Mouse (Mus musculus) cerebellum, postnatal 36 days (tissue): ENCODE measurements around the gene Gm37240.
"Not testable (repeated sequence)": the region's sequence is repeated elsewhere in the genome, so short reads cannot be mapped to it uniquely, and the experiment has no call there.

Source experiments
- DNase-seq, 2 experiments: peaks; one replicate each; pipeline ENCODE4 v3.0.0; 2021 to 2022; ENCODE audit warnings: mixed read lengths in 2 of 2

Gene Gm37240

DNA sequence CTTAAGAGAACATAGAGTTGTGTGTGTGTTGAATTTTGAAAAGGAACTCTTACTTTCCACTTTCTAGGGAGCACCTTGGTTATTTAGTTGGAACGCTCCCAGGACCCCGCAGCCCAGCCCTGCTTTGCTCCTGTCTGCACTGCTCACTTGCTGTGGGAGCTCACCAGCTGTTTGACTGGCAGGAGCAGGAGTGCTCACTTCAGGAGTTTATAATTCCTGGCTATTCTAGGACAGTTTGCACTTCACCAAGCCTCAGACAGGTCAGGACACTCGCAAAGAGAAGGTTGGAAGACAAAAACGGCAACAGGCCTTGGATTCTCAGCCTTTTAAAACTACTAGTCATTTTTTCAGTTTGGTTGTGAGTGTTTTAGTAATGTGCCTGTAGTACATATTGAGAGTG lies 962.1 kb downstream of the Gm37240 start:
- no peak for DNase-seq

DNA sequence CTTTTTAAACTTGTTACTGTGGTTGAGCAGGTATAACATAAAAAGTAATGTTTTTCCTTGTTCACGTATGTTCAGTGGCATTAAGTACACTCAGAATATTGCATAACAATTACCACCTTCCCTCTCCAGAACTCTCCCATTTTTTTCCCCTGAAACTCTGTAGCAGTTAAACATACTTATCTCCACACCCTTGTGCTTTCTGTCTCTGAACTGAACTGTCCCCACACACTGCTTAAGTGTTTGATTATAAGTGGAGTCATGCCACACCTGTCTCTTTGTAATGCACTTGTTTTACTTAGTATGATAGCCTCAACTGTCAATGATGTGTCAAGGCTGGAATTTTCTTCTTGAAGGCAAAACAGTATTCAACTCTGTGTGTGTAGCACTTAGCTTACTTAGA lies 963.6 kb downstream of the Gm37240 start:
- DNase-seq, result no peak

DNA sequence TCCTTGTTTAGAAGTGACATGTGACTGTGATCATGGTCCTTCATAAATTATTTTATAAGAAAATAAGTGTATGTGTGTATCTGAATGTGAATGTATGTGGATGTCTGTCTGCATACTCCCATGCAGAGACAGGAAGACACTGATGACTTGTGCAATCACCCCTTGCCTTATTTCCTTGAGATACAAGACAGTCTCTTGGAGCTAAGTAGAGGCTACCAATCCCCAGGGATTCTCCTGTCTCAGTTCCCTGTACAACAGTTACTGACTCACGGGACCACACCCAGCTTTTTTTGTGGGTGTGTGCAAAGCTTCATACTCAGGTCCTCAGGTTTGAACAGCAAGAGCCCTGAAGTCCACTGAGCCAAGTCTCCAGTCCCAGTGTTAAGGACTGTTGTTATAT lies 964.1 kb downstream of the Gm37240 start:
- DNase-seq, result no peak

GRCm38 (mm10) chr3:84921704-84922420 lies 965.5 kb downstream of the Gm37240 start:
- peak; percentile 33 to 57 for DNase-seq

- DNase-seq, result no peak
Observed at GRCm38 (mm10) chr3:84917903-84918679, 969.2 kb downstream of the Gm37240 start.

GRCm38 (mm10) chr3:84914284-84914683 lies 973.0 kb downstream of the Gm37240 start:
- DNase-seq, result no peak

DNA sequence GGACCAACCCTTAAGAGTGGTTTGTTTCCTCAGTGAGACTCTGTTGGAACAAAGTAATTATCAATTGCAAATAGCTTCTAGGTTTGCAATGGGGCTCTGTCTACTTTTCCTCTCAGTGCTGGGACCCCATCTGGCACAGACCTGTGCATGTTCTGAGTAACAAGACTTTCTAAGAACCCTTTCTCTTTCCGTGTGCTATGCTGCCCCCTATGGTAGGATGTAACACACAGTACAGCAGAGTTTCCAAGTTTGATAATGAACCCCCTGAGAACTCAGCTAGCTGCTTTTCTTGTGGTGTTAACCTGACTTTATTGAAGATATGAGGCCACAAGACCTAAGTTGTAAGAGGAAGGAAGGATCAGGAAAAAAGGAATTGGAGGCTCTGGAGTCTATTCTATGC lies 980.8 kb downstream of the Gm37240 start:
- no peak for DNase-seq

- DNase-seq, result no peak
Observed at GRCm38 (mm10) chr3:84897952-84898351, 989.4 kb downstream of the Gm37240 start.

DNA sequence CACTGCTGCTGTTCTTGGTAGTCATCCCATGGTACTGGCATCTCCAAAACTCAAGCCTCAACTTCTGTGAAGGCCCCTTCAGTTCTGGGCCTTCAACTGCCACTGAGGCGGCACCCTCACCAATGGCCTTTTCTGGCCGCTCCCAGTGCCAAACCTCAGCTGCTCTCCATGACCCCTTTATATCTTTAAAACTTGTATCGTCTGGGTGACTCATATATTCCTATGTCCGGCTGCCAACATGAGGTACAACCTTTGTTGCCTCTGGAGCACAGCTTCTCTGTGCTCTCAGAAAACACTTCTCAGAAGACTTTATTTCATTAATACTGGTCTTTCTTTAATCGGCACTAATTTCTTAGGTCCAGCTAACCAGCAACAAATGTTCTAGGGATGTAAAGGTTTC lies 996.3 kb downstream of the Gm37240 start:
- DNase-seq, result no peak

DNA sequence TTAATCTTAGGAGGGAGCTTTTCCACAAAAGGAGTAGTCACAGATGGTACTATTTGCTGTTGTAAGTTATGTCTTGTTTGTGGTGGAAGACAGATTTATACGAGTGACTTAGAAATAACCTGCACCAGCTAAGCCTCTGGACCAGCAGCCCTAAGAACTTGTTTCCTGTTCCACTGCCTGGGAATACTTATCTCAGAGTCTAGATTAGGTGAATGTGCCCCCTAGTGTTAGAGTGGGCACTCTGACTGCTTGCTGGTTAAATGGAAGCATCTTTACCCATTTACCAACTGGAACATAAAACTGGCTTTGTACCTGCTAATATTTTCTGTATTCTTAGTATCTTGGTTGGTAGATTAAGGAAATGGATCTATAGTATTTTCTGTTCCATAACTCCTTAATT lies 997.7 kb downstream of the Gm37240 start:
- DNase-seq, result no peak

DNA sequence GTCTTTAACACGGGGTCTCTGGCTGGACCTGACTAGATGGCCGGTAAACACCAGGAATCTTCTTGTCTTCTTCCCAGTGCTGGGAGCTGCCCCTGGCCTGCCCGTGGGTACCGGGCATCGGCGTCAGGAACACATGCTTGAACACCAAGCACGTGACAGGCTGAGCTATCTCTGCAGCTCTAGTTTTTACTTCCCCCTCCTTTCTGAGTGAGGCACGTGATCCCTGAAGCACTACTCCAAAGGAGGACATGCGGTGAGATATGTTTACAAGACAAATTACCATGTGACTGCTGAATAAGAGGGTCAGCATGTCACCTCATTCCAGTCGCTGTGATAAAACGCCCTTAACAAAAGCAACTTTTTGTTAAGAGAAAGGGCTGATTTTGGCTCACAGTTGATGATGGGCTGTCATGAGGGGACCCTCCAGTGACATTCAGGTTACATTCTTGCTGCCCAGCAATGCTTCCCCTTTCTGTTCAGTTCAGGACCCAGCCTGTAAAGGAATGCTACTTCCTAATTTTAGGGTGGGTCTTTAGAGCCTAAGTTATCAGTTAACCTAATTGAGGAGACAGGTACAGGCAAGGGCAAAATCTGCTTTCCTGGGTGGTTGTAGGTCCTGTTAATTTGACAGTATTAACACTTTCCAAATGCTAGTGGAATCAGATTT lies 1003.4 kb downstream of the Gm37240 start:
- DNase-seq, result no peak

GRCm38 (mm10) chr3:84876211-84876610 lies 1011.1 kb downstream of the Gm37240 start:
- DNase-seq, result no peak

GRCm38 (mm10) chr3:84875306-84875705 lies 1012.0 kb downstream of the Gm37240 start:
- DNase-seq, result no peak

DNA sequence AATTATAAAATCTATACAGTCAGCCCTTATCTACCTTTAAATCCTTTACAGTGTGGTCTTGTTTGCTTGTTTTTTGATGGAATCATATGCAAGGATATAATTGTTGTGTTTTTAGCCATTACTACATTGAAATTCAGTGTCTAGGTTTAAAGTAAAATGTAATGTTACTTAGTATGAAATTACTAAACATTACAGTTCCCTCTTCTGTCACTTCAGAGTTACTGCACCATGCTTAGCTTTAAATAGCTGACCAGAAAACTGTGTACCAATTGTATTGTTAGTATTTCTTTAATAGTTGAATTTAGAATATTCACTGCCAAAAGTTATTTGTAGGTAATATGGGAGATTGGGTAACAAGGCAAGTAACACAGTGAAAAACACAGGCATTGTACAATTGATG lies 1017.2 kb downstream of the Gm37240 start:
- no peak for DNase-seq

DNA sequence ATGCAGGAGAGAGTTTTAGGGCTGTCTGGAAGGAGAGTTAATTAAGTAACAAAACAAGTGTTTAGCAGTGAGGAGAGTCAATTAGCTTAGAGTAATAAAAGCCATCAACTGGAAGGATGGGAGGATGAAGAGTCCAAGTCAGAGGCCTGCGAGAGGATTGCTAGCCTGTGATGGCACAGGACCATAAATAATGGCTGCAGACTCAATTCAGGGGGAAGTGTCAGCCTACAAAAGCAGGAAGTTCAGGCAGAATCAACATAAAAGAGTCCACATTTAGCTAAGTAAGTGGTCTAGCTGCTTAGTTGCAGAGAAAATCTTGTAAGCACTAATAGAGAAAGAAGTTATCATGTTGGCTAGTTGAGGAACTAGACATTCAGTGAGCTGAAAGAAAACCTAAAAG lies 1019.3 kb downstream of the Gm37240 start:
- no peak for DNase-seq

DNA sequence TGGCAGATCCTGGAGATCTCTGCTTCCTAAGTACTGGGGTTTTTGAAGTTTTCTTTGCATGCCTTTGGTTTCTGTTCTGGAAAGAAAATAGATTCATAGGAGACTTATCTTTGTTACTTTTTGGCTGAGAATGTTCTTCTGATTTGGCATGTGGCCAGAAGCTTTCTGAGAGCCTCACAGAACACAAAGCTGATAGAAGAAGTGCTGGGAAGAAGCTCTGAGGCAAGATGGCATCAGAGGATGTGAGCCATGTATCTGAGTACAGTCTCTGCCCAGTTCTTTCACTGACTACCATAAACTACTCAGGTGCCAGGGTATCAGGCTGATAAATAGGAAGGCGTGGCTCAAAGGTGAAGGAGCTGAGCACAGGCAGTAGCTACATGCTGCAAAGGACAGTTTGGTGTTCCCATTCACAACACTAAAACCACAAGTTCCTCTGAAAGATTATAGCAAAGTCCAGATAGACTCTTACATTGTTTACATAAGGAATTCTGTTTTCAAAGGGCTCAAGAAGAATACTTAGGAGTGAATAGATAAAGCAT lies 1019.8 kb downstream of the Gm37240 start:
- DNase-seq, result no peak

GRCm38 (mm10) chr3:84866866-84867265 lies 1020.5 kb downstream of the Gm37240 start:
- DNase-seq, result no peak

GRCm38 (mm10) chr3:84865684-84866083 lies 1021.6 kb downstream of the Gm37240 start:
- DNase-seq, result no peak

GRCm38 (mm10) chr3:84861817-84862216 lies 1025.5 kb downstream of the Gm37240 start:
- not testable (repeated sequence) for DNase-seq

DNA sequence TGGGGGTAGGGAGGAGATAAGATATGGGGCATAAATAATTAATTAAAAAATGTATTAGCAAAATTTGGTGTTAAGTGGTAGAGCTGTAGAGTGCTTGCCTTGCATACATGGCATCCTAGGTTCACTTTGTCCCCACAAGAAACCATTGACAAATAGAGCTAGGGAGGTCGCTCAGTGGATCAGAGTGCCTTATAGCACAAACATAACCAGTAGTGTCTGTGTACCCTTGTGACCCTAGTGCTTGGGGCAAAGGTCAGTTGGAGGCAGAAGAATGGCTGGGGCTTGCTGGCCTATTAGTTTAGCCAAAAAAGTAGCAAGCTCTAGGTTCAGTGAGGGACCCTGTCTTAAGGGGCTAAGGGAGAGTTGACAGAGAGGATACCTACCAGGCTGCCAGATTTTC lies 1026.6 kb downstream of the Gm37240 start:
- no peak for DNase-seq

DNA sequence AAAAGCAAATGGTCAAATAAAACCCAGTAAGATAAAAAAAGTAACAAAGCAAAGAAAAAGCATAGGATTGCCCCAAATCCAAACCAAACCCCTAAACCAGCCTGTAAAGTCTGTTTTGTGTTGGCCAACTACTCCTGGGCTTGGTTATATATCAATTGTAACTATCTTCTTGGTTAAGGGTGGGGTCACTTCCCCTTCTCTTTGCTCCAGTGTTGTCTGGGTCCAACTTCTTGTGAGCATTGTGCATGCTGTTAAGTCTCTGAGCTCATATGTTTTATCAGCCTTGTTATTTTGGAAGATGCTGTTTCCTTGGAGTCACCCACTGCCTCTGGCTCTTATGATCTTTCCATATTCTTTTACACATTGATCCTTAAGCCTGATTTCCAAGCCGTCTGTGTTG lies 1032.9 kb downstream of the Gm37240 start:
- no peak for DNase-seq

GRCm38 (mm10) chr3:84852877-84853276 lies 1034.4 kb downstream of the Gm37240 start:
- no peak for DNase-seq

- no peak for DNase-seq
Observed at GRCm38 (mm10) chr3:84851801-84852200, 1035.5 kb downstream of the Gm37240 start.

- DNase-seq, result no peak
Observed at GRCm38 (mm10) chr3:84850418-84850817, 1036.9 kb downstream of the Gm37240 start.
